Mouse (Mus musculus): ENCODE results near the gene Zfp574. TPM values are rescaled to one million over a fixed set of nuclear protein-coding genes. Genes with fewer than 3 reads are reported as not detected.
"Not testable (repeated sequence)": the region's sequence is repeated elsewhere in the genome, so short reads cannot be mapped to it uniquely, and the experiment has no call there.

The Zfp574 gene
- polyA plus RNA-seq, 1 experiment from 2014 or later: 11.6 TPM

GRCm38 (mm10) chr7:25035916-25036315, 36.5 kb upstream of the Zfp574 start:
- no peaks in the 10 kb centered on the region for H3K4me1 ChIP-seq (replicated peaks; ENCODE audit: control insufficient read depth, insufficient read depth, low read length)
- no peaks in the 10 kb centered on the region for H3K9me3 ChIP-seq (ENCODE audit: control insufficient read depth)
- WGBS: 58% methylated on average over 7 of the region's 7 CpGs

GRCm38 (mm10) chr7:25041921-25042320, 30.4 kb upstream of the Zfp574 start:
- no peak for TF ChIP-seq CTCF (IDR thresholded peaks at IDR 0.05; ENCODE audit: low read depth)
- no peak overlapping the region for H3K4me3 ChIP-seq (ENCODE audit: low read depth, low read length)
- H3K27ac ChIP-seq (ENCODE audit: low read depth, low read length): no peak overlapping the region
- H3K9me3 ChIP-seq (ENCODE audit: control insufficient read depth): no peaks in the 10 kb centered on the region
- H3K27me3 ChIP-seq (replicated peaks; ENCODE audit: control insufficient read depth, insufficient read depth, low read length): no peaks in the 10 kb centered on the region
- no peak overlapping the region for H3K4me2 ChIP-seq (replicated peaks; ENCODE audit: low read depth)
- 94% methylated on average over 12 of the region's 12 CpGs for WGBS
- no peaks in the 10 kb centered on the region for H3K4me1 ChIP-seq (replicated peaks; ENCODE audit: control insufficient read depth, insufficient read depth, low read length)
- no peak overlapping the region for H3K9ac ChIP-seq (ENCODE audit: low read depth, low read length)
- ATAC-seq: no peak
- H3K36me3 ChIP-seq (ENCODE audit: control insufficient read depth, insufficient read depth): peaks cover 15% of the 10 kb centered on the region; the same call in 1 of the 2 replicates

More at GRCm38 (mm10) chr7:25035916-25036315, 36.5 kb upstream of the Zfp574 start:
- H3K27ac ChIP-seq (ENCODE audit: low read depth, low read length): no peak overlapping the region
- no peaks in the 10 kb centered on the region for H3K27me3 ChIP-seq (replicated peaks; ENCODE audit: control insufficient read depth, insufficient read depth, low read length)
- no peak overlapping the region for H3K4me2 ChIP-seq (replicated peaks; ENCODE audit: low read depth)
- no peaks in the 10 kb centered on the region for H3K36me3 ChIP-seq (ENCODE audit: control insufficient read depth, insufficient read depth)
- ATAC-seq: no peak
- H3K4me3 ChIP-seq (ENCODE audit: low read depth, low read length): no peak overlapping the region
- TF ChIP-seq CTCF (IDR thresholded peaks at IDR 0.05; ENCODE audit: low read depth): peak; percentile 86
- H3K9ac ChIP-seq (ENCODE audit: low read depth, low read length): no peak overlapping the region

- not testable (repeated sequence) for H3K4me2 ChIP-seq (replicated peaks; ENCODE audit: low read depth); H3K9ac ChIP-seq (ENCODE audit: low read depth, low read length); H3K4me1 ChIP-seq (replicated peaks; ENCODE audit: control insufficient read depth, insufficient read depth, low read length); H3K9me3 ChIP-seq (ENCODE audit: control insufficient read depth); H3K27ac ChIP-seq (ENCODE audit: low read depth, low read length); H3K27me3 ChIP-seq (replicated peaks; ENCODE audit: control insufficient read depth, insufficient read depth, low read length); ATAC-seq; H3K4me3 ChIP-seq (ENCODE audit: low read depth, low read length)
- 67% methylated on average over 7 of the region's 7 CpGs for WGBS
- H3K36me3 ChIP-seq (ENCODE audit: control insufficient read depth, insufficient read depth): peaks cover 15% of the 10 kb centered on the region; the same call in 1 of the 2 replicates
These were observed 27.8 kb upstream of the Zfp574 start for GRCm38 (mm10) chr7:25044599-25044998.

- Histone ChIP-seq H3K4me2 (replicated peaks; ENCODE audit: low read depth) (no peak overlapping the region), H3K36me3 (ENCODE audit: control insufficient read depth, insufficient read depth) (peaks cover 15% of the 10 kb centered on the region; the same call in 1 of the 2 replicates), H3K27me3 (replicated peaks; ENCODE audit: control insufficient read depth, insufficient read depth, low read length) (no peaks in the 10 kb centered on the region), H3K4me1 (replicated peaks; ENCODE audit: control insufficient read depth, insufficient read depth, low read length) (no peaks in the 10 kb centered on the region), H3K9me3 (ENCODE audit: control insufficient read depth) (no peaks in the 10 kb centered on the region), H3K4me3 (ENCODE audit: low read depth, low read length) (no peak overlapping the region), H3K9ac (ENCODE audit: low read depth, low read length) (no peak overlapping the region), H3K27ac (ENCODE audit: low read depth, low read length) (no peak overlapping the region)
- WGBS: 75% methylated on average over 8 of the region's 8 CpGs
- ATAC-seq: no peak
- no peak for TF ChIP-seq CTCF (IDR thresholded peaks at IDR 0.05; ENCODE audit: low read depth)
These were observed 25.0 kb upstream of the Zfp574 start for GRCm38 (mm10) chr7:25047363-25047762.

- 87% methylated on average over 16 of the region's 16 CpGs for WGBS
- no peak overlapping the region for H3K4me3 ChIP-seq (ENCODE audit: low read depth, low read length)
- no peak for ATAC-seq
These were observed 23.0 kb upstream of the Zfp574 start for GRCm38 (mm10) chr7:25049295-25049930.

GRCm38 (mm10) chr7:25052587-25052986, 19.8 kb upstream of the Zfp574 start:
- TF ChIP-seq CTCF (IDR thresholded peaks at IDR 0.05; ENCODE audit: low read depth): no peak
- Histone ChIP-seq H3K4me2 (replicated peaks; ENCODE audit: low read depth) (no peak overlapping the region), H3K27me3 (replicated peaks; ENCODE audit: control insufficient read depth, insufficient read depth, low read length) (no peaks in the 10 kb centered on the region), H3K4me3 (ENCODE audit: low read depth, low read length) (no peak overlapping the region), H3K36me3 (ENCODE audit: control insufficient read depth, insufficient read depth) (no peaks in the 10 kb centered on the region; the same call in 1 of the 2 replicates), H3K9ac (ENCODE audit: low read depth, low read length) (no peak overlapping the region), H3K9me3 (ENCODE audit: control insufficient read depth) (no peaks in the 10 kb centered on the region), H3K4me1 (replicated peaks; ENCODE audit: control insufficient read depth, insufficient read depth, low read length) (no peaks in the 10 kb centered on the region), H3K27ac (ENCODE audit: low read depth, low read length) (no peak overlapping the region)
- WGBS: 66% methylated on average over 3 of the region's 3 CpGs
- no peak for ATAC-seq

More at GRCm38 (mm10) chr7:25049295-25049930, 23.0 kb upstream of the Zfp574 start:
- no peaks in the 10 kb centered on the region for H3K4me1 ChIP-seq (replicated peaks; ENCODE audit: control insufficient read depth, insufficient read depth, low read length)
- no peak overlapping the region for H3K9ac ChIP-seq (ENCODE audit: low read depth, low read length)
- H3K27ac ChIP-seq (ENCODE audit: low read depth, low read length): no peak overlapping the region
- H3K4me2 ChIP-seq (replicated peaks; ENCODE audit: low read depth): no peak overlapping the region
- H3K36me3 ChIP-seq (ENCODE audit: control insufficient read depth, insufficient read depth): peaks cover 7% of the 10 kb centered on the region; the same call in 1 of the 2 replicates
- H3K27me3 ChIP-seq (replicated peaks; ENCODE audit: control insufficient read depth, insufficient read depth, low read length): no peaks in the 10 kb centered on the region
- no peaks in the 10 kb centered on the region for H3K9me3 ChIP-seq (ENCODE audit: control insufficient read depth)
- no peak for TF ChIP-seq CTCF (IDR thresholded peaks at IDR 0.05; ENCODE audit: low read depth)
